Mouse (Mus musculus) limb, embryonic 15.5 days (tissue): ENCODE measurements around the gene Utrn. TPM values are rescaled to one million over a fixed set of nuclear protein-coding genes. Genes with fewer than 3 reads are reported as not detected.

Source experiments
- ATAC-seq: fragments of 200-750 bp; cut with Nextera tagmentation; 2 replicates; pipeline ENCODE4 v1.8.0; 2017; ENCODE audit warnings: low read depth, moderate TSS enrichment; ENCODE audit not compliant: insufficient number of reproducible peaks, low FRiP score, low TSS enrichment
- H3K27ac ChIP-seq: fragments of 300-500 bp; sonication (generic); 2 replicates; pipeline ENCODE4 v1.5.1; 2015; ENCODE audit warnings: moderate library complexity, mild to moderate bottlenecking, inconsistent platforms
- H3K27me3 ChIP-seq: fragments of 300-500 bp; sonication (generic); 2 replicates; pipeline ENCODE4 v1.6.1; 2015; ENCODE audit warnings: inconsistent platforms
- H3K36me3 ChIP-seq: fragments of 300-500 bp; sonication (generic); 2 replicates; pipeline ENCODE4 v1.6.1; 2015; ENCODE audit warnings: inconsistent platforms
- H3K4me1 ChIP-seq: fragments of 300-500 bp; sonication (generic); 2 replicates; pipeline ENCODE4 v1.6.1; 2015; ENCODE audit warnings: inconsistent platforms
- H3K4me2 ChIP-seq: fragments of 300-500 bp; sonication (generic); 2 replicates; pipeline ENCODE4 v1.6.1; 2015; ENCODE audit warnings: mild to moderate bottlenecking, inconsistent platforms
- H3K4me3 ChIP-seq: fragments of 300-500 bp; sonication (generic); 2 replicates; pipeline ENCODE4 v1.5.1; 2015; ENCODE audit warnings: mild to moderate bottlenecking, inconsistent platforms
- H3K9ac ChIP-seq: fragments of 300-500 bp; sonication (generic); 2 replicates; pipeline ENCODE4 v1.6.1; 2015; ENCODE audit warnings: inconsistent platforms
- H3K9me3 ChIP-seq: fragments of 300-500 bp; sonication (generic); 2 replicates; pipeline ENCODE4 v1.6.1; 2016; ENCODE audit warnings: inconsistent platforms
- WGBS: fragments of 180-500 bp; shearing (Covaris S2); methylation state at CpG from one replicate; pipeline ENCODE4 v1.1.7; 2015; 5-methylcytosine and 5-hydroxymethylcytosine counted together
- polyA plus RNA-seq: library from polyadenylated mRNA; unstranded; fragments of >200 nt; fragmentation: Nextera tagmentation; extraction: Ambion mirVana; gene quantifications from 2 replicates; pipeline ENCODE4 v1.2.1, GENCODE M21; 2015

Utrn gene
- polyA plus RNA-seq, 1 experiment from 2014 or later, result 99.6 TPM

DNA sequence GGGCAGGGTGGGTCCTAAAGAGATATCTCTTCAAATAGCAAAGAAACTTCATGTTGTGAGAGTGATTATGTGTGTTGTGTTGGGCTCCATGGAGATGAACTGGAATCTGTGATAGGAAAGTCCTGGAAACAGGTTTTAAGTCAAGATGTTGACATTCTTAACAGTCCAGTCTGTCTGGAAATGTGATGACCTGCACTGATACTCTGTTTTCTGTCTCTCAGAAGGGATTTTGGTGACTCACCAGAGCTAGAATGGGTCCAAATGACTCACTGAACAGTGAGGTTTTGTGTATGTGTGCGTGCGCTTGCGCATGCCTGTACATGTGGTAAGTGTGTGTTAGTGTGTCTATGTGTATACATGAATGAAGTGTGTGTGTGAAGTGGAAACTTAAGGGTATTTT lies 24.2 kb upstream of the Utrn start:
- no peak for ATAC-seq
- Histone ChIP-seq H3K27ac (no peak overlapping the region), H3K4me3 (no peak overlapping the region), H3K9me3 (no peaks in the 10 kb centered on the region), H3K4me2 (no peak overlapping the region), H3K36me3 (no peaks in the 10 kb centered on the region), H3K4me1 (no peaks in the 10 kb centered on the region), H3K27me3 (no peaks in the 10 kb centered on the region), H3K9ac (no peak overlapping the region)
- WGBS, result 90% methylated on average over 3 of the region's 3 CpGs

DNA sequence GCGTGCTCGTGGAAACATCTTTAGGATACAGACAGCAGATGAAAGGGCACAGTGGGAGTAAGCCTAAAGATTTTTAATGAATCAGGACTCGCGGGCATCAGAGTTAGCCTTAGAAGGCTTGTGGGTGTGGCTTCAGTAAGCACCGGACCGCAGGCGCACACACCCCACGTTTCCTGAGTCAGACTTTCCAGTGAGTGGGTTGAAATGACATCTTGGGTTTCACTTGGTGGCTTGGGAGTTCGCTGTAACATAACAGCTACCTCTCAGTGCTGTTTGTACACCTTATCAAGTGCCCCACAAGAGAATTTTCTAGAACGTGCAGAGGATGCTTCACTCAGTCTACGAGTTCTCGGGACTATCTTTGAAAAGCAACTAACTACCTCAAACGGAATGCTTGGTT lies 19.2 kb upstream of the Utrn start:
- no peak overlapping the region for H3K4me3 ChIP-seq
- H3K27me3 ChIP-seq, result no peaks in the 10 kb centered on the region
- H3K9ac ChIP-seq, result no peak overlapping the region
- peaks cover 3% of the 10 kb centered on the region; the same call in 1 of the 2 replicates for H3K4me1 ChIP-seq
- H3K4me2 ChIP-seq, result no peak overlapping the region
- no peaks in the 10 kb centered on the region for H3K36me3 ChIP-seq
- no peak overlapping the region for H3K27ac ChIP-seq
- no peaks in the 10 kb centered on the region for H3K9me3 ChIP-seq
- WGBS, result 64% methylated on average over 13 of the region's 13 CpGs
- no peak for ATAC-seq

DNA sequence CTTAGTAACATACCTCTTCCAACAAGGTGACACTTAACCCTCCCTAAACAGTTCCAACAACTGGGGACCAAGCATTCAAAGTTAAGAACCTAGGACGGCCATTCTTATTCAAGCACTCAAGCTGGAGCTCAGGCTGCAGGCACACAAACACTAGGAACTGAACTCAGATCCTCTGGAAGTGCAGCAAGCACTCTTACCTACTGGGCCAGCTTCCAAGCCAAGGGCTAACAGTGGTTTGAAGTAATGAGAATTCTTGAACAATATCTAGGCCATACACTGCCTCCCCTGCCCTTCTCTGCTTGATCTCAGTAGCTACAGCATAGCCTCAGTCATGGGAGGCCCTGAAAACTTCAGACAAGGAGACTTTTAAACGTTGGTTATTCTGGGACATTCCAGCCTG lies 18.6 kb upstream of the Utrn start:
- Histone ChIP-seq H3K36me3 (no peaks in the 10 kb centered on the region), H3K4me1 (peaks cover 3% of the 10 kb centered on the region; the same call in 1 of the 2 replicates), H3K4me3 (no peak overlapping the region), H3K27me3 (no peaks in the 10 kb centered on the region), H3K9me3 (no peaks in the 10 kb centered on the region), H3K9ac (no peak overlapping the region), H3K4me2 (no peak overlapping the region), H3K27ac (peak overlapping the region; percentile 3; the same call in 1 of the 2 replicates)
- 49% methylated on average over 2 of the region's 2 CpGs for WGBS
- no peak for ATAC-seq

DNA sequence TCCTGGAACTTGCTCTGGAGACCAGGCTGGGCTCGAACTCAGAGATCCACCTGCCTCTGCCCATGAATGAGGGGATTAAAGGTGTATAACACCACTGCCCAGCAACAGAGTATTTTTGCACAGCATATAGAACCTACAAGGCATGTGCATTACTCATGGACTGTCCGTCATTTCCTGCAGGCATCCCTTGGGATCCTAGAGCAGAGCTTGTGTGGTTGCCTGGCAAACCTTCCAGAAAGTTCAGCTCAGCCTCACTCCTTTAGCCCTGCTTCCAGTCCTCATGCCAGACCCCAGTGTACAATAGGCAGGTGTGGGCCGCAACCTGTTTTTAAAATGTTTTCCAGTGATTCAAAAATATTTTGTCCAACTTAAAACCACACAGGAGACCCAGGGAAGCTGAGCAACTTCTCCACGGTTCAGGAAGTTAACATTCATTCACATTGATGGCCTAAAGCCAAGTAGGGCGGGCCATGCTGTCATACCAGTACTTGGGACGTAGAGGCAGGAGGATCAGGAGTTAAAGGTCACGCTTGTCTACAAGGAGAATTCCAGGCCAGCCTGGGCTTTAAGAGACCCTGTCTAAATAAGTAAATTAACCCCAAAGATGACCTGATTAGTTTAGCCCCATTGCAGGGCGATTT lies 15.3 kb upstream of the Utrn start:
- Histone ChIP-seq H3K27ac (no peak overlapping the region), H3K4me3 (no peak overlapping the region), H3K4me2 (no peak overlapping the region), H3K9ac (no peak overlapping the region), H3K27me3 (no peaks in the 10 kb centered on the region), H3K36me3 (no peaks in the 10 kb centered on the region), H3K4me1 (peaks cover 3% of the 10 kb centered on the region; the same call in 1 of the 2 replicates), H3K9me3 (no peaks in the 10 kb centered on the region)
- WGBS, result 52% methylated on average over 8 of the region's 8 CpGs
- no peak for ATAC-seq

DNA sequence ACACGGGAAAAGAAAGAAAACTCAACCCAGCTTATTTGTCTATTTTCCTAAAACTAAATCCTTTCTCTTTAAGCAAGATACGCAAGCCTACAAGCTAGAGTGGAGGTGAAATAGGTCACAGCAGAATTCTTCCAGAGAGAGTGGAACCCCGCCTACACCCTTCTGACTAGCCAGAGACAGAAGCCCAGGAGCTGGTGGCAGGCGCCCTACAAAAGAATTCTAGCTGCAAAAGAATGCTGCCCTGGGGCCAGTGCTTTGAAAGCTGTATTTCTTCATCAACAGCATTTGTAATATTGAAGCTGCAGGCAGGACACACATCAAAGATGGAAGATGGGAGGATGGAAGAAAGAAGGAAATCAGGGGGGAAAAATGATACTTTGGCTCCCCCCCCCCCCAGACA lies 12.7 kb upstream of the Utrn start:
- 72% methylated on average over 4 of the region's 4 CpGs for WGBS
- Histone ChIP-seq H3K27ac (no peak overlapping the region), H3K9ac (no peak overlapping the region), H3K36me3 (no peaks in the 10 kb centered on the region), H3K9me3 (no peaks in the 10 kb centered on the region), H3K4me2 (no peak overlapping the region), H3K4me3 (no peak overlapping the region), H3K27me3 (no peaks in the 10 kb centered on the region), H3K4me1 (peaks cover 7% of the 10 kb centered on the region; the same call in 1 of the 2 replicates)
- ATAC-seq, result no peak

DNA sequence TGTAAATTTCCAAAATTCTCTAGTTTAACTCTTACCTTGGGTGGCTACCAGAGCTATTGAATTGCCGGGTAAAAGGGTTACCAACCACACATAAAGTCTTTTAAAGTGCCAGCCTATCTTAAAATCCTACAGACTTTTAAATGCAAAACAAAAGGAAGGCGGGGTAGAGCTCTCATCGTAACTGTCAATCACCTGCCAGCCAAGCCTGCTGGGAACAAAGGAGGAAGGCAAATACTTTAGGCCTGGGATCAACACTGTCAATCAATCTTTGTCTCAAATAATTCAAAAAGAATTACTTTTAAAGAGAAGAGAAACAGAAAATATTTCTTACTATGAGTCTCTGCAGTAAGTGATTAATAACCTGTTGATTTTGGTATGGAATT lies 10.1 kb upstream of the Utrn start:
- peaks cover 5% of the 10 kb centered on the region; the same call in 1 of the 2 replicates for H3K4me1 ChIP-seq
- no peaks in the 10 kb centered on the region for H3K9me3 ChIP-seq
- no peaks in the 10 kb centered on the region for H3K27me3 ChIP-seq
- 28% methylated on average over 3 of the region's 3 CpGs for WGBS
- H3K4me3 ChIP-seq, result no peak overlapping the region
- H3K27ac ChIP-seq, result no peak overlapping the region
- H3K36me3 ChIP-seq, result no peaks in the 10 kb centered on the region
- no peak overlapping the region for H3K9ac ChIP-seq
- ATAC-seq, result no peak
- H3K4me2 ChIP-seq, result no peak overlapping the region

DNA sequence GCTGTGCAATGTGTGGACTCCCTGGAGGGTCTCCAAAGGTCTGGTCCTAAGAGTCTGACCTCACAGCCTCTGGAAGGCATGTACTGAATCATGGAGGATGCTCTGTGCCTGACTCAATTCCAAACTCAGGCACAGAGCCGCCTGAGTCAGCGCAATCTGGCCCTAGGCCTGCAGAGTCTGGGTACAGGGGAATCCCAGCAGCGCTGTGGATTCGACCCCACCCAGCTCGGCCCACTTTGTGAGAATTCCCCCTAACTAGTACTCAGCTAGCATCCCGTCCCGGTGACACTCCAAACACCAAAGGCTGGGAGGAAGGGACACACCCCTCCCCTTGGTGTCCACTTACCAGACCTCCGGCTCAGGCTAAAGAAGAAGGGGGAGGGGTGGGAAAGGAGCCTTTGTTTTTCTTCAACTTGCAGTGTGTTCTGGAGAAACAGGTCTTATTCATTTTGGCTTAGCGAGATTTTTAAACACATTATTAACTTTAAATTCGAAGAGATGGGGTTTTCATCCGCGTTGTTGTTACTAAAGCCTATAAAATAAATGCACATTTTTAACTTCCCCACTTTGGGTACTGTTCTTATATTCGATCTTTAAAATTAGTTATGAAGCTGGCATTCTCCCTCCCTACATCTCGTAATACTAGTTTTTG lies 9.6 kb upstream of the Utrn start:
- H3K9ac ChIP-seq, result no peak overlapping the region
- H3K27me3 ChIP-seq, result no peaks in the 10 kb centered on the region
- H3K9me3 ChIP-seq, result no peaks in the 10 kb centered on the region
- no peak overlapping the region for H3K4me3 ChIP-seq
- 11% methylated on average over 14 of the region's 14 CpGs for WGBS
- no peak overlapping the region; the same call in 1 of the 2 replicates for H3K27ac ChIP-seq
- peaks cover 5% of the 10 kb centered on the region; the same call in 1 of the 2 replicates for H3K4me1 ChIP-seq
- H3K36me3 ChIP-seq, result no peaks in the 10 kb centered on the region
- ATAC-seq, result peak; percentile 52; the same call in 1 of the 2 replicates
- peak overlapping the region; percentile 32; the same call in 1 of the 2 replicates for H3K4me2 ChIP-seq

DNA sequence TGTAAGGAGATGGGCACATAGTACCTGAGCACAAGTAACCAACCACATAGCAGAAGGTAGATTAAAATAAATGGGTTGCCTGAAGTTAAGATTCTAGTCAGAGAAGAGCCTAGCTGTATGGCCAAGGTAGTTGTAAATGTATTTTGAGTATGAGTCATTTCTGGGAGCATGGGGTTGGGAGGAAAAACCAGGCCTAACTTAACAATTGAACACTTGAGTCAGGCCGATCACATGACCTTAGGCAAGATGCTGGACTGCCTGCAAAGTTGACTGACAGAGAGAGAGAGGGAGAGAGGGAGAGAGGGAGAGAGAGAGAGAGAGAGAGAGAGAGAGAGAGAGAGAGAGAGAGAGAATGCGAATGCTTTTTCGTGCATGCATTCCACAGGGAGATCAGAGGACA lies 7.3 kb upstream of the Utrn start:
- Histone ChIP-seq H3K27me3 (no peaks in the 10 kb centered on the region), H3K9me3 (no peaks in the 10 kb centered on the region), H3K9ac (no peak overlapping the region), H3K27ac (no peak overlapping the region), H3K4me1 (peaks cover 5% of the 10 kb centered on the region; the same call in 1 of the 2 replicates), H3K4me2 (no peak overlapping the region), H3K4me3 (no peak overlapping the region), H3K36me3 (no peaks in the 10 kb centered on the region)
- ATAC-seq, result no peak
- WGBS, result 67% methylated on average over 3 of the region's 3 CpGs

DNA sequence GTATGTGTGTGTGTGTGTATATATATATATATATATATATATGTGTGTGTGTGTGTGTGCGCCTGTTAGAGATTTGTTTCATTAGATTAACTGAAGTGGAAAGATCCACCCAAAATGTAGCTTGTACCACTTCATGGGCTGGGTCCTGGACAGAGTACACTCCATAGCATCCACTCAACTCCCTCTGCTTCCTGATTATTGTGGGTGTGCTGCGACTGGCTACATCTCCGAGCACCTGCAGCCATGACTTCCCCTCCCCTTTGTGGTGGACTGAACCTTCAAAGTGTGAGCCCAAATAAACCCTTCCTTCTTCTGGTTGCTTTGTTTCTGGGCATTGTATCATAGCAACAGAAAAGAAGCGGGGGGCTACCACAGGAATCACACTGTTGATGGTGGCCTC lies 6.2 kb upstream of the Utrn start:
- no peak overlapping the region for H3K27ac ChIP-seq
- 97% methylated on average over 4 of the region's 4 CpGs for WGBS
- ATAC-seq, result no peak

DNA sequence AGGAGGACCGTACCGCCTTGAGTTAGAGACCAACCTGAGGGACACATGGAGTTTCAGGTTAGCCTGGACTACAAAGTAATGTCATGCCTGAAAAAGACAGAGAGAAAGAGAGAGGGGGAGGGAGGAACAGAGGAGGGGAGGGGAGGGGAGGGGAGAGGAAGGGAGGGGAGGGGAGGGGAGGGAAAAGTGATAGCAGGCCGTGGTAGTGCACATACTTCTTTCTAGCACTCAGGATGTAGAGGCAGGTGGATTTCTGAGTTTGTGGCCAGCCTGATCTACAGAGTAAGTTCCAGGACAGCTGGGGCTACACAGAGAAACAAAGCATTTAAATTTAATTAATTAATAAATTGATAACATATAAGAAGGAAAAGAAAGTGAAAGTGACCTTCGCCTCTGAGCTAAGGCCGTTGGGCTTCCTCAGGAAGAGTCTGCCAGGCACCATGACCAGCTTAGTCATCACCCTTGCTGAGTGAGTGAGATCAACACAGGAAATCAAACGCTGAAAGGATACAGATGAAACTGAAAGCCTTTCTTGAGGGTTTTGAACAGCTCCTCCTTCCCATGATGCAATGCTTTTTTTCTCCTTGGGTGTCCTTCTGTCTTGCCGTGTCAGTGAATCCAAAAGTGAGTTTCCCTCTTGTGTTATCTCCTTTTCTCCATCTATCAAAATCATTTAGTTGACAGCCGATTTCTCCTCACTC lies 5.6 kb upstream of the Utrn start:
- Histone ChIP-seq H3K36me3 (no peaks in the 10 kb centered on the region), H3K4me1 (peaks cover 5% of the 10 kb centered on the region; the same call in 1 of the 2 replicates), H3K27ac (no peak overlapping the region), H3K4me2 (no peak overlapping the region), H3K4me3 (no peak overlapping the region), H3K27me3 (no peaks in the 10 kb centered on the region), H3K9ac (no peak overlapping the region), H3K9me3 (no peaks in the 10 kb centered on the region)
- no peak for ATAC-seq
- WGBS, result 66% methylated on average over 8 of the region's 8 CpGs

More for the DNA sequence above, 6.2 kb upstream of the Utrn start:
- Histone ChIP-seq H3K4me2 (no peak overlapping the region), H3K27me3 (no peaks in the 10 kb centered on the region), H3K4me3 (no peak overlapping the region), H3K9ac (no peak overlapping the region), H3K4me1 (peaks cover 5% of the 10 kb centered on the region; the same call in 1 of the 2 replicates), H3K9me3 (no peaks in the 10 kb centered on the region), H3K36me3 (no peaks in the 10 kb centered on the region)

DNA sequence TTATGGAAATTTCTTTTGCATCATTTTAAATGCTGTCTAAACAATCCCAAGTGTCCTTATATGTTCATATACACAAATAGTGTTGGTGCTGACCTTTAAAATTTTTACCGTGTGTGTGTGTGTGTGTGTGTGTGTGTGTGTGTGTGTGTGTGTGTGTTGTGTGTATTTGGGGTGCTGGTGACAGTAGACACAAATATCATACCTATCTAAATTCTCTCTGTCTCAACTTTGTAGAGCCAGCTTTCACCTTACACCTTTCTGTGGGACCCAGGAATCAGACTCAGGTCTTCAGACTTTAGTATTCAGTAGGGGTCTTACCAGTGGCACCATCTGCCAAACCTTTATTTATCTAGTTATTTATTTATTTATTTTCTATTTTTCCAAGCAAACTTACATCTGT lies 681 bp upstream of the Utrn start:
- H3K4me1 ChIP-seq, result peaks cover 14% of the 10 kb centered on the region
- no peak overlapping the region for H3K27ac ChIP-seq
- H3K4me2 ChIP-seq, result peak overlapping the region; percentile 88
- no peaks in the 10 kb centered on the region for H3K9me3 ChIP-seq
- WGBS, result 20% methylated on average over 1 of the region's 1 CpGs
- H3K27me3 ChIP-seq, result no peaks in the 10 kb centered on the region
- H3K4me3 ChIP-seq, result peak overlapping the region; percentile 75
- no peak for ATAC-seq
- no peaks in the 10 kb centered on the region for H3K36me3 ChIP-seq
- no peak overlapping the region for H3K9ac ChIP-seq
